Mouse (Mus musculus): ENCODE data around the gene Ppp2ca. TPM values are rescaled to one million over a fixed set of nuclear protein-coding genes. Genes with fewer than 3 reads are reported as not detected.

Ppp2ca gene
- polyA plus RNA-seq, 1 experiment from 2014 or later: 128 TPM

DNA sequence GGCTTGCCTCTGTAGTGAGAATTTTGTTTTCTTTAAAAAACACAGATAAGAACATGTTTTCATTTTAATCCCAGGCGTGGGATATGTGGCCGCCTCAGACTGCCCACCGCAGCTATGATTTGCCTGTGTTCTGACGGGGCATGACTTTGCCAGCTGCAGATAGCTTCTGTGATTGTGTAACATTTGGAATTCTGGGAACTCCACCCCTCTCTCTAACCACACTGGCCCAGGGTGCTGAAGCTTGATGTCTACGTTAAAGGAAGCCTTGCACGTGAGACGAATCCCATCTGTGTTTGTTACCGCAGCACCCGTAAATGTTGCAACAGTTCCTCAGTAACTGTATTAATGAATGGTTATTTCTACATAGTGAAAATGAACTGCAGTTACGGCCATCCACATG is 26.7 kb upstream of the Ppp2ca start:
- no peak for ATAC-seq (ENCODE audit: low FRiP score)
- no peak overlapping the region for H3K27ac ChIP-seq (ENCODE audit: low read depth, low read length)
- no peak overlapping the region for H3K9ac ChIP-seq (ENCODE audit: low read depth, low read length)
- no peaks in the 10 kb centered on the region for H3K27me3 ChIP-seq (ENCODE audit: control insufficient read depth, insufficient read depth, low read length)
- no peak overlapping the region for H3K4me3 ChIP-seq (ENCODE audit: low read depth, low read length)
- 89% methylated on average over 10 of the region's 10 CpGs for WGBS
- no peaks in the 10 kb centered on the region for H3K36me3 ChIP-seq (ENCODE audit: control insufficient read depth, insufficient read depth, low read length)
- H3K4me1 ChIP-seq (replicated peaks; ENCODE audit: control insufficient read depth, insufficient read depth, low read length): no peaks in the 10 kb centered on the region
- no peak for DNase-seq (ENCODE audit: low spot score)
- no peak overlapping the region for H3K4me2 ChIP-seq (replicated peaks; ENCODE audit: low read depth, low read length)
- H3K9me3 ChIP-seq (ENCODE audit: control insufficient read depth, low read length): no peaks in the 10 kb centered on the region

DNA sequence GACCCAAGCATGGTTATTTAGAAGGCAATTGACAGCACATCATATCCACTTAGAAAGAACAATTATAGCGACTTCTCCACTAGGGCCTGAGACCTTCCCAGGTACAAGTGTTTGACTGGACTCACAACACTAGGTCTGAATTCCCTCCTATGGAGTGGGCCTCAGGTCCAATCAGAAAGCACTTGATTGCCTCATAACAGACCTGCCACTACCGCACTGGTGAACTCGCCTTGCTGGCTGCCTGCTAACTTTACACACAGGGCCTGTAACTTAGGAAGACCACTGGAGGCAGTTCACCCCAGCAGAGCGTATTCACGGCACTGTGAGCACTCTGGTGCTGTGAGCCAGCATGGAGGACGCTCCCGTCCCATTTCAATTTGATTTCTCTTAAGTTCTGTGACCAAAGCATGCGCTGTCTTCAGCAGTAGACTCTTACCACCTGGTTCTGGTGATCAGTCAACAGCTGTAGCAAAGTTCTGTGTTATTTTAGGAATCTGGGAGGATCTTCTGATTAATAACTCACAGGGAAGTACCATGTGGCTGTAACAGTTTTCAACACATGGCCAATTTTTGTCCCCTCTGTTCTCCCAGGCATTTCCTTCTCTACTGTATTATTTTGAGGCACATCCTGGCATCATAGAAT is 24.8 kb upstream of the Ppp2ca start:
- WGBS: 84% methylated on average over 8 of the region's 8 CpGs

DNA sequence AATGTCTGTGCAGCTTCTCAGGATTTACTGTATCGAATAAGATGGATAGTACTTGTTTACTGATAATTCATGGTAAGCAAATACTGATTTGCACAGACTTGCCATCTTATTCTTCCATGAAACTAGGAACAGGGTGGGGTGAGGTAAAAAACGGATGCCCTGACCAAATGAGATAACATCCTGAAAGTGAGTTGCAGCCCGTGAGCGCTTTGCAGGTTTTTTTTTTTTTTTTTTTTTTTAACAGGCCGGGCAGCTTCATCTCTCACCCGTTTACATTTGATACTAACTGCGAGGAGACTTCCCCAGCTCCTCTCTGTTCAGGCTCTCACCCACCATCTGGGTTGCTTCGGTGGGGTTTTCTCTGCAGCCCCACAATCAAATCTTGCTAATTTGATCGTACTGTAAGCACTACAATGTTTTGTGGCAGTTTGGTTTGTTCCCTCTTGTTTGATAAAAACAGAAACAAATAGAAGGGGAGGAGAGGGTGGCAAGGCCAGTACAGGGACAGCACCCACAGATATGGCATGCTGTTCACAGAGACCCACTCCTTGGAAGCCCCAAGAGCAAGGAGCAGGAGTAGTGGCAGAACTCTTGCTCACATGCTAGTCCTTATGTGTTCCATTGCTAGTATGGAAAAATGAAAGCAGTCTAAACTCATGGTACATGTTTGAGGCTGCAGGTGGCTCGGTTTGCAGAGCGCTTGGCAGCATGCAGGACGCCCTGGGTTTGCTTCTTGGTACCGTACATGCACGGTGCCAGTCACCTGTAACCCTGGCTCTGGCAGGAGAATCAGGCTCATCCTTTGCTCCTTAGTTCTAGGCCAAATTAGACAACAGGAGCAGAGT is 23.6 kb upstream of the Ppp2ca start:
- ATAC-seq (ENCODE audit: low FRiP score) (no peak), DNase-seq (ENCODE audit: low spot score) (no peak)
- Histone ChIP-seq H3K4me1 (replicated peaks; ENCODE audit: control insufficient read depth, insufficient read depth, low read length) (no peaks in the 10 kb centered on the region), H3K9me3 (ENCODE audit: control insufficient read depth, low read length) (no peaks in the 10 kb centered on the region), H3K9ac (ENCODE audit: low read depth, low read length) (no peak overlapping the region), H3K36me3 (ENCODE audit: control insufficient read depth, insufficient read depth, low read length) (no peaks in the 10 kb centered on the region), H3K27ac (ENCODE audit: low read depth, low read length) (no peak overlapping the region), H3K27me3 (ENCODE audit: control insufficient read depth, insufficient read depth, low read length) (no peaks in the 10 kb centered on the region), H3K4me3 (ENCODE audit: low read depth, low read length) (no peak overlapping the region), H3K4me2 (replicated peaks; ENCODE audit: low read depth, low read length) (no peak overlapping the region)
- WGBS: 80% methylated on average over 14 of the region's 14 CpGs

More for the DNA sequence above, 24.8 kb upstream of the Ppp2ca start:
- no peak overlapping the region for H3K4me3 ChIP-seq (ENCODE audit: low read depth, low read length)
- H3K4me2 ChIP-seq (replicated peaks; ENCODE audit: low read depth, low read length): no peak overlapping the region
- H3K9ac ChIP-seq (ENCODE audit: low read depth, low read length): no peak overlapping the region
- DNase-seq (ENCODE audit: low spot score) (no peak), ATAC-seq (ENCODE audit: low FRiP score) (no peak)
- H3K27me3 ChIP-seq (ENCODE audit: control insufficient read depth, insufficient read depth, low read length): no peaks in the 10 kb centered on the region
- H3K9me3 ChIP-seq (ENCODE audit: control insufficient read depth, low read length): no peaks in the 10 kb centered on the region
- H3K27ac ChIP-seq (ENCODE audit: low read depth, low read length): no peak overlapping the region
- no peaks in the 10 kb centered on the region for H3K36me3 ChIP-seq (ENCODE audit: control insufficient read depth, insufficient read depth, low read length)
- H3K4me1 ChIP-seq (replicated peaks; ENCODE audit: control insufficient read depth, insufficient read depth, low read length): no peaks in the 10 kb centered on the region

DNA sequence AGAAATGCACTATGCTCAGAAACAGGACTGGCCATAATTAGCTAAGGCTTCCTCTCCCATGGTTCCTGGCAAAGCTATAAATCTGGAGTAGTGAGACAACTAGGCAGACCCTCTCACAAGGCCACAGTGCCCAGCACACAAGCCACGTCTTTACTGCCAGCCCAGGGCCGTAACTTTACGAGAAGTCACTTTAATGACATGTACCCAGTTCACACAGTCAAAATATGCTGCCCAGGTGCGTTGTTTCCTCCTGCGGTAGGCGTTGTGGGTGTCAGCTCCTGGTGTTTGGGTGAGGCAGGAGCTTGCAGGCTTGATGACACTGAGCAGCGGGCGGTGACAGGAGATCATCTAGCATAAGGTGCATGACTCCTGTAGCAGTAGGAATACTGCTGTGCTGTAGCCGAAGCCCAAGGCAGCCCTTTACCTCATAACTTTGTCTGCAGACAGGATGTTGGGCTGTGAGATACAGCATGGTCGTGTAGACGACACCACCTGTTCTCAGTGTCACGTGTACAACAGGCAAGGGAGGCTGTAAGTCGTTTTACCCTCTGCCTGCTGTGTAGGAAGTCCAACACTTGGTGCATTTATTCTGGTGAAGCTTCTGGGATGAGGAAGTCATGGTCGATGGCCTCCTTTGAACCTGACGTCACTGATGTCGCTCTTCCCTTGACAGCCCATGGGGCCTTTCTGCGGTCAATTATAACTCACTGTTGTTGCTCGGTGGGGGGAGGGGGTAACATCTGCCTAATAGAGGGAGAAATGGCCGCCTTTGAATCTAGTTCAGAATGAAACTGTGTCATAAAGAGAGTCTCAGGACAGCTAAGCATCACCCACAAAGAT is 22.5 kb upstream of the Ppp2ca start:
- Histone ChIP-seq H3K4me1 (replicated peaks; ENCODE audit: control insufficient read depth, insufficient read depth, low read length) (no peaks in the 10 kb centered on the region), H3K36me3 (ENCODE audit: control insufficient read depth, insufficient read depth, low read length) (no peaks in the 10 kb centered on the region), H3K4me3 (ENCODE audit: low read depth, low read length) (no peak overlapping the region), H3K27me3 (ENCODE audit: control insufficient read depth, insufficient read depth, low read length) (no peaks in the 10 kb centered on the region), H3K9me3 (ENCODE audit: control insufficient read depth, low read length) (no peaks in the 10 kb centered on the region), H3K4me2 (replicated peaks; ENCODE audit: low read depth, low read length) (no peak overlapping the region), H3K9ac (ENCODE audit: low read depth, low read length) (no peak overlapping the region), H3K27ac (ENCODE audit: low read depth, low read length) (no peak overlapping the region)
- ATAC-seq (ENCODE audit: low FRiP score) (no peak), DNase-seq (ENCODE audit: low spot score) (no peak)
- 77% methylated on average over 19 of the region's 19 CpGs for WGBS

DNA sequence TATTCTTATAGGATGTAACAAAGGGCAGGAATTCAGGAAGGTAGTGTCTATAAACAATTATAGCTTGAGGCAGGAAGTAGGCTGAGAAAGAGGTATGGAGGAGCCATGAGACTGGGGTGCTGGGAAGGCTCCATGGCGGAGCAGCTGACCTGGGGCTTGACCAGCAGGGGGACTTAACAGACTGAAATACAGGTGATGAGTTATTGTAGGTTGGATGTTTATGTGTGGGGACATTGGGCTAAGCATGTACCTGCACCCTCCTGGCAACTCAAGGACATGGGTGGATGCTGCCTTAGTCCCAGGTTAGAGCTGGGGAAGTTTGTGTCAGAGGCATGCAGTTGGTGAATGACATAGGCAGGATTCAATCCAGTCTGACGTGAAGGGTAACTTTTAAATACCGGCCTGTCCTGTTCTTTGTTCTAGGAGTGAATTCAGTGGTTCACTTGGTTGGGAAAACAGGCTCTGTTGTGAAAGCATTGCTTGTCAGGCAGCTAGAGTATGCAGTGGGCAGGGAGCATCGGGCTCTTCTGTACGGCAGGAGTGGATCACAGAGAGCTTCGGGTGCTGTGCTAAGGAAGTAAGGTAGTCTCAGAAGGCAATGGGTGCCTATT is 21.6 kb upstream of the Ppp2ca start:
- no peak overlapping the region for H3K4me3 ChIP-seq (ENCODE audit: low read depth, low read length)
- no peak overlapping the region for H3K27ac ChIP-seq (ENCODE audit: low read depth, low read length)
- no peak overlapping the region for H3K9ac ChIP-seq (ENCODE audit: low read depth, low read length)
- no peaks in the 10 kb centered on the region for H3K9me3 ChIP-seq (ENCODE audit: control insufficient read depth, low read length)
- DNase-seq (ENCODE audit: low spot score): no peak
- no peaks in the 10 kb centered on the region for H3K4me1 ChIP-seq (replicated peaks; ENCODE audit: control insufficient read depth, insufficient read depth, low read length)
- WGBS: 81% methylated on average over 6 of the region's 6 CpGs
- no peaks in the 10 kb centered on the region for H3K27me3 ChIP-seq (ENCODE audit: control insufficient read depth, insufficient read depth, low read length)
- no peak overlapping the region for H3K4me2 ChIP-seq (replicated peaks; ENCODE audit: low read depth, low read length)
- ATAC-seq (ENCODE audit: low FRiP score): no peak
- H3K36me3 ChIP-seq (ENCODE audit: control insufficient read depth, insufficient read depth, low read length): no peaks in the 10 kb centered on the region

DNA sequence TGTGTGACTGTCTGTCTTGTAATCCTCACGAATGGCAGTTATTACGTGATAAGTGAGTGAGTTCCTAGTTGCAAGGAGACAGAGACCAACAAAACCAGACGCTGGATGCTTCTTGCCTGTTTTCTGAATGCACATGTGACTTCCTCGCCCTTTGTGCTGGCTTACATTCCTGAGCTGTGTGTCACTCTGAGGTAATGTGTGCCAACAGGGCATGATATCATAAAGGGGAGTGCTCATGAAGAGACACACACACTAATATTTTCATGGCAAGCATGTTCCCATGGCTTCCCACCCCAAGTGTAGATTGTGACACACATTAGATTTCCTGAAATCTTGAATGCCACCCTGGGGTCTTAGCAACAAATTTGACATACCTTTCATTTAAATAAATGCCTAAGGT is 20.5 kb upstream of the Ppp2ca start:
- no peak overlapping the region for H3K4me2 ChIP-seq (replicated peaks; ENCODE audit: low read depth, low read length)
- no peak overlapping the region for H3K27ac ChIP-seq (ENCODE audit: low read depth, low read length)
- DNase-seq (ENCODE audit: low spot score): no peak
- no peaks in the 10 kb centered on the region for H3K9me3 ChIP-seq (ENCODE audit: control insufficient read depth, low read length)
- ATAC-seq (ENCODE audit: low FRiP score): no peak
- no peaks in the 10 kb centered on the region for H3K36me3 ChIP-seq (ENCODE audit: control insufficient read depth, insufficient read depth, low read length)
- no peak overlapping the region for H3K4me3 ChIP-seq (ENCODE audit: low read depth, low read length)
- no peaks in the 10 kb centered on the region for H3K27me3 ChIP-seq (ENCODE audit: control insufficient read depth, insufficient read depth, low read length)
- H3K4me1 ChIP-seq (replicated peaks; ENCODE audit: control insufficient read depth, insufficient read depth, low read length): no peaks in the 10 kb centered on the region
- H3K9ac ChIP-seq (ENCODE audit: low read depth, low read length): no peak overlapping the region
- 87% methylated on average over 4 of the region's 4 CpGs for WGBS

DNA sequence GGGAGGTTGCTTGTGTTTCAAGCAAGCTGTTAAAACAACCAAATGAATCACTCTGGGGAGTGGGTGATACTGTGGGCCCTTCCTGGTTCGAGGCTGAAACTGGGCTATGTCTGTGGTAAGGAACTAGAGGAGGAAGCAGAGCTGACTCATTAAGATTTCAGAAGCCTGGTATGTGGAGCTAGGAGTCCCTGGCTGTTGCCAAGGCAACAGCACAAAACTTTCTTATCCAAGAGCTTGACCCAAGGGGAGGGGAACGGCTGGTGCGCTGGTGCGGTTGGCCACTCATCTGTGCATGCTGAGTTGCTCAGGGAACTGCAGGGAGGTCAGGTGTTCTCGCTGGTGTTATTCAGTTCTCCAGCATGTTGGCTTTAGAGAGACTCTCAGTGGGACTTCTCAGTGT is 18.5 kb upstream of the Ppp2ca start:
- H3K9me3 ChIP-seq (ENCODE audit: control insufficient read depth, low read length): no peaks in the 10 kb centered on the region
- no peak overlapping the region for H3K4me2 ChIP-seq (replicated peaks; ENCODE audit: low read depth, low read length)
- ATAC-seq (ENCODE audit: low FRiP score) (no peak), DNase-seq (ENCODE audit: low spot score) (peak; percentile 48)
- no peak overlapping the region for H3K4me3 ChIP-seq (ENCODE audit: low read depth, low read length)
- H3K4me1 ChIP-seq (replicated peaks; ENCODE audit: control insufficient read depth, insufficient read depth, low read length): no peaks in the 10 kb centered on the region
- 13% methylated on average over 5 of the region's 5 CpGs for WGBS
- no peak overlapping the region for H3K9ac ChIP-seq (ENCODE audit: low read depth, low read length)
- no peaks in the 10 kb centered on the region for H3K36me3 ChIP-seq (ENCODE audit: control insufficient read depth, insufficient read depth, low read length)
- no peak overlapping the region for H3K27ac ChIP-seq (ENCODE audit: low read depth, low read length)
- H3K27me3 ChIP-seq (ENCODE audit: control insufficient read depth, insufficient read depth, low read length): no peaks in the 10 kb centered on the region

DNA sequence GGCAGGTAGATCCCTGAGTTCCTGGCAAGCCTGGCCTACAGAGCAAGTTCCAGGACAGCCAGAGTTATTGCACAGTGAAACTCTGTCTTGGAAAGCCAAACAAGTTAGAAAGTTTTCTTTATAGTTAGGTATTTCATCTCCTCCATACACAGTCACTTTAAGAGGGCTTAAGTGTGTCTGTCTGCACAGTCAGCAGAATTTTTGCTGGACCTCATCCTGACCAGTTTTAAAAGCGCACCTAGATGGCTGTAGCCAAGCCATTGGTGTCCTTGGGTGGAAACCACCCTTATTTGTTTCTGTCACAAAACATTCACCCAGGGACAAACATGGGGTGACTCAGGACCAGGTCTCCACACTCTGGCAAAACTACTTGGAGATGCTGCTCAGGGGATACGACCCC is 17.8 kb upstream of the Ppp2ca start:
- Histone ChIP-seq H3K9me3 (ENCODE audit: control insufficient read depth, low read length) (no peaks in the 10 kb centered on the region), H3K4me3 (ENCODE audit: low read depth, low read length) (no peak overlapping the region), H3K4me2 (replicated peaks; ENCODE audit: low read depth, low read length) (no peak overlapping the region), H3K27ac (ENCODE audit: low read depth, low read length) (no peak overlapping the region), H3K36me3 (ENCODE audit: control insufficient read depth, insufficient read depth, low read length) (no peaks in the 10 kb centered on the region), H3K9ac (ENCODE audit: low read depth, low read length) (no peak overlapping the region), H3K27me3 (ENCODE audit: control insufficient read depth, insufficient read depth, low read length) (no peaks in the 10 kb centered on the region), H3K4me1 (replicated peaks; ENCODE audit: control insufficient read depth, insufficient read depth, low read length) (no peaks in the 10 kb centered on the region)
- DNase-seq (ENCODE audit: low spot score) (no peak), ATAC-seq (ENCODE audit: low FRiP score) (no peak)
- 92% methylated on average over 2 of the region's 2 CpGs for WGBS

Data from hindbrain, embryonic 11.5 days (tissue).